Mouse (Mus musculus): ENCODE measurements around the gene Dgkg. TPM values are rescaled to one million over a fixed set of nuclear protein-coding genes. Genes with fewer than 3 reads are reported as not detected.
A peak's percentile ranks its signal among the peaks of the same experiment; 100 is the strongest.

Dgkg gene
- total RNA-seq (2021), result 10 to 100 TPM; 31.0 to 44.2 TPM
- long read RNA-seq, experiment 1, transcript Dgkg-202 (25 exons, 3,555 nt), result major isoform, 10 of 17 reads
- long read RNA-seq, experiment 1, partial matches to known transcripts, result 2 of 17 reads
- long read RNA-seq, experiment 1, other reads (novel, unspliced or antisense), result 2 of 17 reads
- long read RNA-seq, experiment 2, transcript Dgkg-202 (25 exons, 3,555 nt), result major isoform, 9 of 19 reads
- long read RNA-seq, experiment 2, partial matches to known transcripts, result 3 of 19 reads
- long read RNA-seq, experiment 2, other reads (novel, unspliced or antisense), result 4 of 19 reads

DNA sequence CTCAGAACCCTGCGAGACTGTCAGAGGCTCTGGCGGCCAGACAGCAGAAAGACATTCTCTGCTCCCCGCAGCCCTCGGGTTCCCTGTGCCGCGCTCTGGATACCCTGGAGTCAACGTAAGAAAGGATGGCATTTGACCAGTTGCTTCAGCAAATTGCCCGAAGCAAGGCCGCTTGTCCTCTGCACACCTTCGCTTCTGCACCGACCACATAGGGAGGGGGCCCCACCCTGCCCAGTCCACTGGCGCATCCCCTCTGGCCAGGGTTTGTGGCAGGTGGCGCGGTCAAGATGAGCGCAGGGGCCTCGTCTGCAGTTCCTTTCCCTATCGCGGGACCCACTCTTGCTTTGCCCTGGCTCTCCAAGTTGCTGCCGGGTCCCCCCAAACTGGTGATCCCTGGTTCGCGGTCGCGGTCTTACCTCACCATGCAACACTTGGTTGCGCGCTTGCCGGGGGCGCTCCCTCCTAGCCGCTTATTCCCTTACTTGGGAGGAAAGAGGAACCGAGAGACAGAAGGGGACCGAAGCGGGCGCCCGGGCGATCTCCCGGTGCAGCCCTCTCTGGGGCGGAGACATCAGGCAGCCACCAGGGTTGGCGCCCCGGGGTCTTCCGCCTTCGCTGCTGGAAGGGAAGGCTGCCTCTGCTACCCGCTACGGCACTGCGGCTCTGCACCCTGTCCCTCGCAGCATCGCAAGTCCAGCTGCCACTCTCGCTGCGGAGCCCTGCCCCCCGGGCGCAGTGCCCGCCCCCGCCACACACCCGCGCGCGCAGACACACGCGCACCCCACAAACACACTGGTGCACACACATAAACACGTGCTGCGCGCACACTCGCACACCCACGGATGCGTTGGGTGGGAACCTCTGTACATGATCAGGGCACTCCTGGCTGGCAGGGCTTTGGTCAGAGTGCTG is at the start of gene Dgkg:
Dgkg (minus strand) TSS at position 689 of the 912 bp plus-strand sequence.
- intact Hi-C loops (cut with DNase I), result loop anchor here (5.0 to 10.0 kb wide), 2 partner anchors 111 to 138 kb away; no protein-coding TSS in a partner anchor
- peak; percentile 49 to 60 for DNase-seq (ENCODE audit: low spot score in 2 of 2)

GRCm38 (mm10) chr16:22704946-22705345 is 47.9 kb upstream of the Dgkg start:
- DNase-seq (ENCODE audit: low spot score in 2 of 2), result no peak
- intact Hi-C loops (cut with DNase I), result no loop called here

DNA sequence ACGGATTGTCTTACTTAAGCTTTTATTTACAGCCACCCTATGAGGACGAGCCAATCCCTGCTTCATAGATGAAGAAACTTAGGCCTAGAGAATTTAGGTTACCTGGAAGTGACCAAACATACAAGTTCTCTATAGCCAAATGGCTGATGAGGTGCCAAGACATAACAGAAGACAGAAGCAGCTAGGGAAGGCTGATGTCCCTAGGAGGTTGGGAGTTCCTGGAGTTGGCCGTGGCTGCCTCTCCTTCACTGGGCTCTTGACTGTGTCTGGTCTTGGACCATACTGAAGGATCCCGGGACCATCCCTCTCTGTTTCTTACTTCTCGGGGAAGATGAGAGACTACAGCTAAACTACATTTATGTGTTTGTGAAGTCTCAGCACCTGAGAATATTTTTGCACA is 47.1 kb upstream of the Dgkg start:
- intact Hi-C loops (cut with DNase I), result no loop called here
- no peak for DNase-seq (ENCODE audit: low spot score in 2 of 2)

GRCm38 (mm10) chr16:22698846-22699760 is 42.1 kb upstream of the Dgkg start:
- no peak for DNase-seq (ENCODE audit: low spot score in 2 of 2)
- intact Hi-C loops (cut with DNase I), result no loop called here

- intact Hi-C loops (cut with DNase I), result no loop called here
- DNase-seq (ENCODE audit: low spot score in 2 of 2), result no peak
Measured at GRCm38 (mm10) chr16:22698101-22698500, 41.1 kb upstream of the Dgkg start.

GRCm38 (mm10) chr16:22689622-22690021 is 32.6 kb upstream of the Dgkg start:
- DNase-seq (ENCODE audit: low spot score in 2 of 2), result no peak
- intact Hi-C loops (cut with DNase I), result no loop called here

DNA sequence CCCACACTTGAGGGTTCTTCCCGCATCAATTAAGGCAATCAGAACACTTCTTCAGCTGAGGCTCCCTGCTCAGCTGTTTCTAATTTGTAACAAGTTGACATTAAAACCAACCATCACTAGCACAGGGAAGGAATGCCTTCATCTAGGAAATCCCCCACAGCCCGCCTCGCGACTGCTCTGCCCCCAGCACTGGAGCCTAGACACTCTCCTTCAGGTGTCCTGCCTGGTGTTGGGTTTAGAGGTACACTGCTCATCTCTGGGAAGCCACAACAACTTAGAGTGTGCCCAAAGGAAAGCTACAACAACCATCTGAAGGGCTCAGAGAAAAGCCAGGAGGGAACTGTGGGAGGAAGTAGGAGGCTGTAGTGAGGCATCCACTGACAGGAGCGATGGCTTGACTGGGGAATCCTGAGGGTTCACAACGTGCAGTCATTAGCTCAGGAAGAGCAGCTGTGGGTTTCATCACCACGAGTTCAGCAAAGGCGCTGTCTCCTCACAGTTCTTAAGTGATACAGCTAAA is 30.8 kb upstream of the Dgkg start:
- DNase-seq (ENCODE audit: low spot score in 2 of 2), result peak; percentile 44 to 51
- intact Hi-C loops (cut with DNase I), result no loop called here

DNA sequence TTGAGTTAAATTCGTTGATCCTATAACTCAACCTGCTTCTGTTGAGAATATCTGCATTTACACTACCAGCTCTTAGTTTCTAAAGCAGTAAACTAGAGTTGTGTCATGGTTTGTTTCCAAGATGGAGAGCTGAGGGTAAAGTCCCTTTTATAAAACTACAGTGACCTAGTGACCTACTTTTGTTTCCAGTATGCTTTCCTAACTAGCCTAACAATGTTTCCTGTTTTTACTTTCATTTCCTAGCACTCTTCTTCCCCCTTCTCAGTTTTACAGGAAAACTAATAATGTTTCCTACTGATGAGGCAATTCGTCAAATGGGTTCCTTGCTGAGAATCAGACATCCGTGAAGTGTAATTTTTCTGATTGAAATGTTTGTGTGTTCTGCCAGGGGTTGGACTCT is 26.6 kb upstream of the Dgkg start:
- DNase-seq (ENCODE audit: low spot score in 2 of 2), result no peak
- intact Hi-C loops (cut with DNase I), result no loop called here

DNA sequence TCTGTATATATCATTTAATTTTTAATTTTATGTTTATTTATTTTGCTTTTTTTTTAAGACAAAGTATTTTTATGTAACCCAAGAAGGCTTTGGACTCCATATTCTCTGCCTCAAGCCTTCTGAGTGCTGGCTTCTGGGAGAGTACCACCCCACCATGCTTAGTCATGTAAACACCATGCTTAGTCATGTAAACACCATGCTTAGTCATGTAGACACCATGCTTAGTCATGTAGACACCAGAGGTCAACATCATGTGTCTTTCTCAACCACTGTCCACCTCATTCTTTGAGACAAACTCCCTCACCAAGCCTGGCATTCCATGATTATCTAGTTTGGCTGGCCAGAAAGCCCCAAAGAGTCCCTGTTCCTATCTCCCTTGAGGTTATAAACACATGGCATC is 25.7 kb upstream of the Dgkg start:
- DNase-seq (ENCODE audit: low spot score in 2 of 2), result no peak
- intact Hi-C loops (cut with DNase I), result no loop called here

- no peak for DNase-seq (ENCODE audit: low spot score in 2 of 2)
Measured at GRCm38 (mm10) chr16:22679641-22680040, 22.6 kb upstream of the Dgkg start.

GRCm38 (mm10) chr16:22674636-22675035 is 17.6 kb upstream of the Dgkg start:
- peak in 1 of 2 experiments; percentile 57 for DNase-seq (ENCODE audit: low spot score in 2 of 2)
- intact Hi-C loops (cut with DNase I), result no loop called here

More at GRCm38 (mm10) chr16:22679641-22680040, 22.6 kb upstream of the Dgkg start:
- intact Hi-C loops (cut with DNase I), result no loop called here

GRCm38 (mm10) chr16:22674164-22674563 is 17.1 kb upstream of the Dgkg start:
- DNase-seq (ENCODE audit: low spot score in 2 of 2), result no peak
- intact Hi-C loops (cut with DNase I), result no loop called here

DNA sequence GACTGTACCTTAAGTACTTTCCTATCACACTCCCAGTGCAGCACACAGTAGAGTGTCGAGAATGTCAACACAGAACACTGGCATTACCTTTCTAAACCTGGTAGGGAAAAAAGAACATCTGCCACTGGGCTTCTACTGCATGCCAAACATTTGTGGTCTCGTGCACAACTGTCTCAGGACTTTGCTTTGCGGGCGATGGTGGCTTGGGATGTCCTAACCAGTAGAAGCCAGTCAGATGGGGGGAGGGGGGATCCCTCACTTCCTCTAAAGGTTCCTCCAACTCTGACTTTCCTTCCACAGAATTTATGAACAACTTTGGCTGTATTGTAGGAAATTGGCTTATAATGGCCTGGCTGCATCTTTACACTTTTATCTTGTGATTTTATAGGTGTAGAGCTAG is 7.0 kb upstream of the Dgkg start:
- no peak for DNase-seq (ENCODE audit: low spot score in 2 of 2)
- intact Hi-C loops (cut with DNase I), result no loop called here

GRCm38 (mm10) chr16:22663136-22663535 is 6.1 kb upstream of the Dgkg start:
- intact Hi-C loops (cut with DNase I), result no loop called here
- no peak for DNase-seq (ENCODE audit: low spot score in 2 of 2)

DNA sequence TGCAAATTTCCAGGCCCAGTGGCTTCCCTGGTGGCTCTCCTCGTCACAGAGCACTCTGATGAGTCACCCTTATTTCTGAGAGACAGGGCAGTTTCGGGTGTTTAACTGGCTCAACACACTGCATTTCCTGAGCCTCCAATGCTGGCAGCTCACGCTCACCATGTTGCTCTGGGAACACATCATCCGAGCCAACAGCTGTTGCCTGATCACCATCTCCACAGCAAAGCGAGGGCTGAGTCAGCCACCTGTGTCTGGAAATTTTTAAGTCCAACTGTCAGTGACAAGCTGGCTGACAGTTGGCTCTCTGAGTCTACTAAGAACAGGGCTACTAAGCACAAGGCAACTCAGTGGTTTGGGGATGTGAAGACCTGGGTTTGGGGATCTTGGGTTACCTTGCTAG is 4.1 kb upstream of the Dgkg start:
- intact Hi-C loops (cut with DNase I), result no loop called here
- DNase-seq (ENCODE audit: low spot score in 2 of 2), result peak; percentile 50 to 64

GRCm38 (mm10) chr16:22657874-22658789 is 1.1 kb upstream of the Dgkg start:
- DNase-seq (ENCODE audit: low spot score in 2 of 2), result no peak
- intact Hi-C loops (cut with DNase I), result loop anchor here (5.0 to 10.0 kb wide), 2 partner anchors 109 to 137 kb away; no protein-coding TSS in a partner anchor

GRCm38 (mm10) chr16:22655812-22656211 is 1.2 kb downstream of the Dgkg start:
- intact Hi-C loops (cut with DNase I), result loop anchor here (5.0 to 10.0 kb wide), 2 partner anchors 111 to 139 kb away; no protein-coding TSS in a partner anchor
- no peak for DNase-seq (ENCODE audit: low spot score in 2 of 2)

DNA sequence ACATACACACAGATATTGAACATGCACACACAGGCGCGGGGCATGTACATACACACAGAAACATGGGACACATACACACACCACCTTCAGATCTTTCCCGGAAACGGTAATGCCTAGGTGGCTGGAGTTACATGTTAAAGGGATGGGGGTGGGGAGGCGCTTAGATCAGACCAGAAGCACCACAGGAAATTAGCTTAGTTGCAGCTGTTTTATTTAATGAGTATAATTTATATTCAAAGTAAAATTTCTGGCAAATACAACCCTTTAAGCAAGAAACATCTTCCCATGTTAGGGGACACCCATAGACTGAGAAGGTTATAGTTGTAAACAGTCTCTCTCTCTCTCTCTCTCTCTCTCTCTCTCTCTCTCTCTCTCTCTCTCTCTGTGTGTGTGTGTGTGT is 1.8 kb downstream of the Dgkg start:
- DNase-seq (ENCODE audit: low spot score in 2 of 2), result peak in 1 of 2 experiments; percentile 5
- intact Hi-C loops (cut with DNase I), result loop anchor here (5.0 to 10.0 kb wide), 2 partner anchors 112 to 140 kb away; no protein-coding TSS in a partner anchor

Data from left cerebral cortex, postnatal 14 days (tissue).